Mouse (Mus musculus) gastrocnemius, adult 2 months (tissue): ENCODE results near the gene Map3k21. TPM values are rescaled to one million over a fixed set of nuclear protein-coding genes. Genes with fewer than 3 reads are reported as not detected.

ENCODE experiments used
- DNase-seq: peaks from one replicate; pipeline ENCODE4 v3.0.0; 2022
- H3K27ac ChIP-seq: fragments of 200-600 bp; 2 replicates; pipeline ENCODE4 v1.8.1; 2022; ENCODE audit warnings: mild to moderate bottlenecking
- H3K4me3 ChIP-seq: fragments of 200-600 bp; 2 replicates; pipeline ENCODE4 v1.8.1; 2022; ENCODE audit warnings: mild to moderate bottlenecking, moderate library complexity
- CTCF ChIP-seq: fragments of 200-600 bp; IDR thresholded peaks from 2 replicates; pipeline ENCODE4 v1.8.1; 2022; ENCODE audit warnings: antibody characterized with exemption, mild to moderate bottlenecking, moderate library complexity
- intact Hi-C: fragments of 180-260 bp; cut with DNase I; formaldehyde crosslinking; loops from one replicate; pipeline ENCODE4 v1.15.1; 2025
- total RNA-seq, 2 experiments: library from RNA; stranded (reverse); gene quantifications; 2 replicates each; pipeline ENCODE4 v1.2.3; 2021

The Map3k21 gene
- total RNA-seq, 2 experiments from 2014 or later, result 0.05 TPM; not detected in 1

GRCm38 (mm10) chr8:125957226-125957993 is 47.2 kb downstream of the Map3k21 start:
- no peak overlapping the region for H3K27ac ChIP-seq
- H3K4me3 ChIP-seq, result no peak overlapping the region
- intact Hi-C loops, result no loop called here
- no peak for TF ChIP-seq CTCF
- no peak for DNase-seq

DNA sequence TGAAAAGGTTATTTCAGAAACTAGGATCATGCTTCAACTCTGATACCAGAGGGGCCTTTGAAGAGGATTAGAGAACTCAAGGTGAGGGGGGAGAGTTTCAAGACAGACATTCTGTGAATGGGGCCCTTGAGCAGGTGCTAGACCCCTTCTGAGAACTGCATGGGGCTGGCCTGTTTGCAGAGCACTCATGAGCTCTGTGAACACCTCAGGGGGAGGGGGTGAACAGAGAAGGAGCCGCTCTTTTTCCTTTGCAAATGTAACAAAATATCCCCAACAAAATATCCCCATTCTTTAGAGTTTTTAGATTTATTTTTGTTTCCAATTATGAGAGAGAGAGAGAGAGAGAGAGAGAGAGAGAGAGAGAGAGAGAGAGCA is 47.7 kb downstream of the Map3k21 start:
- TF ChIP-seq CTCF, result no peak
- Histone ChIP-seq H3K27ac (no peak overlapping the region), H3K4me3 (no peak overlapping the region)
- no peak for DNase-seq
- intact Hi-C loops, result no loop called here

DNA sequence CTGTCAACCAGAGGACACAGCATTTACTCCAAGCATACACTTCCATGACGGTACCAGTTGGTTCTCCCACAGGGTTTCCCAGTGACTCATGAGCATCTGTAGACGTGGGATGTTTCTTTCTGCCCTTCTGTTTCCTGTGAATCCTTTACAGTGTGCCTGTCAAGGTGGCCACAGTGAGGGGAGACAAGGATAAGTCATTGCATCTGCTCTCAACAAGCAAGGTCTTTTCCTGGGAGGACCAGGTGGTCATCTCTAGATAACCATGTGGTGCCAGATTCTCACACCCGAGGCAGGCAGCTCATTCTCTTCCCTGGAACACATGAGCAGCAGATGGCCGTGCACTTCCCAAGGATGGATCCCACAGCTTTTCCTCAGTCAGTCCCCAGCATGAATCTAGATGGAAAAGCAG is 49.1 kb downstream of the Map3k21 start:
- no peak overlapping the region for H3K4me3 ChIP-seq
- no peak for DNase-seq
- intact Hi-C loops, result no loop called here
- no peak overlapping the region for H3K27ac ChIP-seq
- TF ChIP-seq CTCF, result no peak

- intact Hi-C loops, result no loop called here
- Histone ChIP-seq H3K4me3 (no peak overlapping the region), H3K27ac (no peak overlapping the region)
- TF ChIP-seq CTCF, result no peak
- no peak for DNase-seq
Observed at GRCm38 (mm10) chr8:125960037-125960436, 49.8 kb downstream of the Map3k21 start.

GRCm38 (mm10) chr8:125961790-125962189 is 51.5 kb downstream of the Map3k21 start:
- no peak for DNase-seq
- no peak for TF ChIP-seq CTCF
- H3K27ac ChIP-seq, result no peak overlapping the region
- H3K4me3 ChIP-seq, result no peak overlapping the region
- intact Hi-C loops, result no loop called here

DNA sequence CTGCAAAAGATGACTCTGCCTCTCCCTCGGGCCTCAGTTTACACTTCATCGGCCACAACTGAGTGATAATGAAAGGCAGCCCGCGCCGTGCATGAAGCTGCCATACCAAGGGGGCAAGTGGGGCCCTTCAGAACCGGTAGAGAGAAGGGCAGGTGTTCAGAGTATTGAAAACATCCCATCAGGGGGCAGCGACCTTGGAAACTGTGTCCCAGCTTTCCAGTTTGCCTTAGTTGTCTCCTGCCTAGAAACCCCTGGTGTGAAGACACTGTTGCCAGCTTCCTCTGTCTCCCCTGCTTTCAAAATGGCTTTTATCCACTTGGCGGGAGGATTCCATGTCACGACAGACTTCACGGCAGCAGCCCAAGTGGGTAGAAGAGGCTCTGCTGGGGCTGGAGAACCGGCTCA is 53.6 kb downstream of the Map3k21 start:
- H3K27ac ChIP-seq, result no peak overlapping the region
- intact Hi-C loops, result no loop called here
- no peak for TF ChIP-seq CTCF
- no peak for DNase-seq
- no peak overlapping the region for H3K4me3 ChIP-seq

- Histone ChIP-seq H3K4me3 (no peak overlapping the region), H3K27ac (no peak overlapping the region)
- intact Hi-C loops, result no loop called here
- no peak for TF ChIP-seq CTCF
- no peak for DNase-seq
Observed at GRCm38 (mm10) chr8:125971336-125971735, 61.1 kb downstream of the Map3k21 start.

DNA sequence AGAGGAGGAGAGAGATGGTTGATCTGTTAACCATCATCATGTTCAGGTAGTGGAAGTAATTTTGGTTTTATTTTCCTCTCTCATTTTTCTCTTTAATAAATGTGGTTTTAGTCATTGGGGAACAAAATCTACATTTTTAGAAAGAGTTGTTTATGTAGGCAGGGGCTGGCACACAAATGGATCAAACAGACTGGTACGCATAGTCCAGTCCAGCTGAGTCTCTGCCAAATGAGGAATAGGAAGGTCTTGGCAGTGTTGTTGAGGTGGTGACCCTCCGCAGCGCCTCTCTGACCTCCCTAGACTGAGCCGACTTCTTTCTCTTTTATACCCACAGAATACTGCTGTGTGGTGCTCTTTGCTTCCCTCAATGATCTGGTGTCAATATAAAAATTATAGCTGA is 65.7 kb downstream of the Map3k21 start:
- DNase-seq, result no peak
- Histone ChIP-seq H3K27ac (no peak overlapping the region), H3K4me3 (no peak overlapping the region)
- no peak for TF ChIP-seq CTCF
- intact Hi-C loops, result no loop called here

- no peak for DNase-seq
- Histone ChIP-seq H3K4me3 (no peak overlapping the region), H3K27ac (no peak overlapping the region)
- intact Hi-C loops, result no loop called here
- TF ChIP-seq CTCF, result no peak
Observed at GRCm38 (mm10) chr8:125980826-125981225, 70.6 kb downstream of the Map3k21 start.

GRCm38 (mm10) chr8:125983515-125983914 is 73.3 kb downstream of the Map3k21 start:
- DNase-seq, result no peak
- H3K4me3 ChIP-seq, result no peak overlapping the region
- no peak for TF ChIP-seq CTCF
- H3K27ac ChIP-seq, result no peak overlapping the region
- intact Hi-C loops, result no loop called here

- intact Hi-C loops, result no loop called here
- no peak overlapping the region for H3K27ac ChIP-seq
- TF ChIP-seq CTCF, result no peak
- DNase-seq, result no peak
- H3K4me3 ChIP-seq, result no peak overlapping the region
Observed at GRCm38 (mm10) chr8:125984140-125984539, 73.9 kb downstream of the Map3k21 start.

- TF ChIP-seq CTCF, result no peak
- H3K4me3 ChIP-seq, result no peak overlapping the region
- no peak for DNase-seq
- intact Hi-C loops, result no loop called here
- no peak overlapping the region for H3K27ac ChIP-seq
Observed at GRCm38 (mm10) chr8:125985364-125985763, 75.1 kb downstream of the Map3k21 start.

DNA sequence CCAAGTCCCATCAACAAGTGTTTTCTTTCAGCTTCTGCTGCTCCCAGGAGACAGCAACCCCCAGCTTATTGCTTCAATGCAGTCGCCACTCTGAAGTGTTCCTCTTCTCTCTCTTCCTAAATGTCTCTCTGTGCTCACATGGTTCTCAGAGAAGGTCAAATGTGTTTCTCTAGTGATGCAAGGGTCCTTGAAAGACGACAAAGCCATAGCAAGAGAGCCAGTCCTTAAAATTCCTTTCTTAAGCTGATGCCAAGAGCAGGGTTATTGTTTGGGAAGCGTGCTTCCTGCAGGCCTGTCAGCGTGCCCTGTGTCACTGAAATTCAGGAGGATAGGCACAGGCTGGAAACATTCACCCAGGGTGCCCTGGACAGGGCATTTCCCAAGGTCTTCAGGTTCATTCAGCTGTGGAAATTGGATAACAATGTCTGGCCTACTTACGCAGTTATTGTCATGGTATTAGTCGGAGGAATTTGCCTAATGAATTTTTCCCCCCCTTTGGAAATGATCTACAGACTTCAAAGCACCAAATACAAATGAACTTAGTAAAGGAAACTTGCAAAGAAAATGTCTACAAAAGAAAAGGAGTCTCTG is 76.8 kb downstream of the Map3k21 start:
- no peak for TF ChIP-seq CTCF
- no peak overlapping the region for H3K27ac ChIP-seq
- intact Hi-C loops, result no loop called here

DNA sequence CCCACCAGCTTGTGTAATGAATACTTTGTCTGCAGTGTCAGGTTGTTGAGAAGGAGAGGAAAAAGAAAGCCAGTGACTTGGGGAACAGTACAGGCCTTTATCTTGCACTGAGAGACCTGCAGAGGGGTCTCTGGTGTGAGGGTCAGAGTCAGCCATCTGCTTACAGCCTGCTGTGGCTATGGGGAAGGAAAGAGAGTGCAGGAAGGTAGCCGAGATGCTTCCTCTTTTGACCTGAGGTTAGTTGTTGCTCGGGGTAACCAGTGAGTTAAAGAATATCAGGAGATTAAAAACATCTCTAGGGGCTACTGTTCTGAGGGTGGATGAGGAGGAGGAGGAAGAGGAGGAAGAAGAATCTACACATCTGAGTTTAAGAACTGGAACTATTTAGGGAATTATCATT is 77.7 kb downstream of the Map3k21 start:
- intact Hi-C loops, result no loop called here
- no peak overlapping the region for H3K27ac ChIP-seq
- no peak for DNase-seq
- no peak for TF ChIP-seq CTCF
- no peak overlapping the region for H3K4me3 ChIP-seq

More for the DNA sequence above, 76.8 kb downstream of the Map3k21 start:
- H3K4me3 ChIP-seq, result no peak overlapping the region
- no peak for DNase-seq
